Mouse (Mus musculus): ENCODE measurements at regions not wholly inside any gene's neighbourhood (a gene's known extent, or its start where the extent isn't known, plus 50 kb on each side); places are given as distances from the start of the nearest gene placed in this dataset.

DNA sequence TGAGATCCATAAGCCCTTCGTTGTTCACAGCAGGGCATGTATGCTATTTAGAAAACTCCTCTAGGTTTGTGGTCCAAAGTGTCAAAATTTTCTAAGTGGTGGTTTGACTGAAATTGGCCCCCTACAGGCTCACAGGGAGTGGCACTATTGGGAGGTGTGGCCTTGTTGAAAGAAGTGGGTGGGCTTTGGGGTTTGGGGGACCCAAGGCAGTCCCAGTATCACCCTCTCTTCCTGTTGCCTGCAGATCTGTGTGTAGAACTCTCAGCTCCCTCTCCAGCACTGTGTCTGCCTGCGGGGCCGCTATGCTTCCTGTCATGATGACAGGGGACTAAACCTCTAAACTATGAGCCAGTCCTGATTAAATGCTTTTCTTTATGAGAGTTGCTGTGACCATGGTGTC, 144.1 kb upstream of the Serp2 start:
- Histone ChIP-seq H3K4me3 (ENCODE audit: low read length) (no peak overlapping the region), H3K4me1 (ENCODE audit: control insufficient read depth, insufficient read depth, low read length) (peaks cover 33% of the 10 kb centered on the region), H3K4me2 (ENCODE audit: low read depth, low read length) (no peak overlapping the region), H3K9me3 (replicated peaks; ENCODE audit: control insufficient read depth, low read length) (no peaks in the 10 kb centered on the region), H3K27me3 (ENCODE audit: control insufficient read depth, insufficient read depth, low read length) (no peaks in the 10 kb centered on the region), H3K9ac (ENCODE audit: low read length) (no peak overlapping the region), H3K27ac (ENCODE audit: low read length) (peak overlapping the region; percentile 81), H3K36me3 (ENCODE audit: control insufficient read depth, insufficient read depth) (no peaks in the 10 kb centered on the region)
- peak; percentile 52 for ATAC-seq (replicated peaks; ENCODE audit: extremely low read depth, insufficient read depth, low FRiP score)
- 47% methylated on average over 3 of the region's 3 CpGs for WGBS

DNA sequence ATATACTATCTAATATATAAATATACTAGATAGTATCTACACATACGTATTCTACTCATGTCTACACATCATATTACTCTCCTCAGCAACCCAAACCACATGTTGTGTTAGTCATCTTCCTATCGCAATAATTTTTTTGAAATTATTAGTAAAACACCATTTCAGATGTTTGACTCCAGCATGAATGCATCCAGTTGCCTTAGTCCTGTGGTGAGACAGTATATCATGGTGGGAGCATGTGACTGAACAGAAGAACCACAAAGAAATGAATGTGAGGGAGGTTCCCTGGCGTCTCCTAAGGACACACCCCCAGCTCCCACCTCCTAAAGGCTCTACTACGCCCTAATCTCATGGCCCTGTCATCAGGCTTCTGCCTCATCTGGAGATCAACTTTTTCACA, 143.5 kb upstream of the Serp2 start:
- WGBS: 80% methylated on average over 4 of the region's 4 CpGs
- ATAC-seq (replicated peaks; ENCODE audit: extremely low read depth, insufficient read depth, low FRiP score): no peak
- H3K27ac ChIP-seq (ENCODE audit: low read length): no peak overlapping the region
- H3K4me1 ChIP-seq (ENCODE audit: control insufficient read depth, insufficient read depth, low read length): peaks cover 36% of the 10 kb centered on the region
- no peak overlapping the region for H3K9ac ChIP-seq (ENCODE audit: low read length)
- no peaks in the 10 kb centered on the region for H3K36me3 ChIP-seq (ENCODE audit: control insufficient read depth, insufficient read depth)
- no peaks in the 10 kb centered on the region for H3K27me3 ChIP-seq (ENCODE audit: control insufficient read depth, insufficient read depth, low read length)
- H3K4me3 ChIP-seq (ENCODE audit: low read length): no peak overlapping the region
- no peak overlapping the region for H3K4me2 ChIP-seq (ENCODE audit: low read depth, low read length)
- H3K9me3 ChIP-seq (replicated peaks; ENCODE audit: control insufficient read depth, low read length): no peaks in the 10 kb centered on the region

DNA sequence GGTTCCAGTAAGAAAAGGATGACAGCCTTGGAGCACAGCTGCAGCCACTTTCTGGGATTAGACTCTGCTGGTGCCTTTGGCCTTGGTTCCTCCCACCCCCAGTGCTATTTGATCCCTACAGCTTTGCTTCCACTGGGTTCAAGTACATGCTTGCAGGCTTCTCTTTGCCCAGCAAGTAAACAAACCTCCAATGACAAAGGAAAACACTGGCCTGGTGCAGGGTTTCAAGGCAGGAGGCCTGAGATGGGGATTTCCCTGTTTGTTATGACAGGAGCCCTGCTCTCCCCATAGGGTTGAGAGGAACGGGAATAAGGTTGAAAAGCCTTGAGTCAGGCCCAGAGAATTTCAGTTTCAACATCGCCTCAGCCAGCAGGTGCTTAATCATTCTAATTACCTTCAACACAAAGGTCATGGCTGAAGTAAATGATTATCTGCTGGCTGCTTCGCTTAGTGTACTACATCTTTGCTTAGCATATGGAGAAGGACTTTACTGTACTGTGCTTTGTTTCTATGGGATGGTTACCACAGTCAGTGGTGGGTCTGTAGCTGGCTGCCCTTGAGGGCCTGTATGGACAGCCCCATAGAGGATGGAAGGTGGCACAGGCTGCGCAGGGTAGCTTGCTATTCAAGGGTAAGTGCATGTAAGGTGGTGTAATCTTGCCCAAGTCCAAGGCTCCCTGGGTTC, 142.2 kb upstream of the Serp2 start:
- Histone ChIP-seq H3K27ac (ENCODE audit: low read length) (peak overlapping the region; percentile 41; the same call in 1 of the 2 replicates), H3K4me1 (ENCODE audit: control insufficient read depth, insufficient read depth, low read length) (peaks cover 39% of the 10 kb centered on the region), H3K27me3 (ENCODE audit: control insufficient read depth, insufficient read depth, low read length) (no peaks in the 10 kb centered on the region), H3K36me3 (ENCODE audit: control insufficient read depth, insufficient read depth) (no peaks in the 10 kb centered on the region), H3K4me3 (ENCODE audit: low read length) (no peak overlapping the region), H3K4me2 (ENCODE audit: low read depth, low read length) (no peak overlapping the region), H3K9ac (ENCODE audit: low read length) (no peak overlapping the region), H3K9me3 (replicated peaks; ENCODE audit: control insufficient read depth, low read length) (no peaks in the 10 kb centered on the region)
- no peak for ATAC-seq (replicated peaks; ENCODE audit: extremely low read depth, insufficient read depth, low FRiP score)
- WGBS: 61% methylated on average over 4 of the region's 4 CpGs

DNA sequence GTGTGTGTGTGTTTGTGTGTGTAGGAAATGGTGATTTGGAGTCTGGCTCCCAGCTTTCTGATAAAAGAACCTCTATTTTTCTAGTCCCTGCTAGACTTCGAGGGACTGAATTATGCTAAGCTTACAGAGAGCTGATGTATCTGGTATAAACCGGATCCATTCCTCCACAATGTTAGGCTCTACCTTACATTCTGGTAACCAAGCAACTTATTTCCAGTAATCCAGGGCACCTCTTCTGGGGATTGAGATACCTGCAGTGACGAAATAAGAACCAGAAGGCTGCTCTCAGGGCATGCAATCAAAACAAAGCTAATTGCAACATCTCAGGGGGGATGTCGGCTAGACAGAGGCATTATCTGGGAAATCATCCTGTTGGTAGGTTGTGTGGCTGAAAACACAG, 140.0 kb upstream of the Serp2 start:
- no peaks in the 10 kb centered on the region for H3K36me3 ChIP-seq (ENCODE audit: control insufficient read depth, insufficient read depth)
- no peak for ATAC-seq (replicated peaks; ENCODE audit: extremely low read depth, insufficient read depth, low FRiP score)
- no peaks in the 10 kb centered on the region for H3K27me3 ChIP-seq (ENCODE audit: control insufficient read depth, insufficient read depth, low read length)
- H3K4me2 ChIP-seq (ENCODE audit: low read depth, low read length): no peak overlapping the region
- no peak overlapping the region for H3K4me3 ChIP-seq (ENCODE audit: low read length)
- H3K9me3 ChIP-seq (replicated peaks; ENCODE audit: control insufficient read depth, low read length): no peaks in the 10 kb centered on the region
- H3K27ac ChIP-seq (ENCODE audit: low read length): no peak overlapping the region
- peaks cover 24% of the 10 kb centered on the region for H3K4me1 ChIP-seq (ENCODE audit: control insufficient read depth, insufficient read depth, low read length)
- 60% methylated on average over 4 of the region's 4 CpGs for WGBS
- H3K9ac ChIP-seq (ENCODE audit: low read length): no peak overlapping the region

DNA sequence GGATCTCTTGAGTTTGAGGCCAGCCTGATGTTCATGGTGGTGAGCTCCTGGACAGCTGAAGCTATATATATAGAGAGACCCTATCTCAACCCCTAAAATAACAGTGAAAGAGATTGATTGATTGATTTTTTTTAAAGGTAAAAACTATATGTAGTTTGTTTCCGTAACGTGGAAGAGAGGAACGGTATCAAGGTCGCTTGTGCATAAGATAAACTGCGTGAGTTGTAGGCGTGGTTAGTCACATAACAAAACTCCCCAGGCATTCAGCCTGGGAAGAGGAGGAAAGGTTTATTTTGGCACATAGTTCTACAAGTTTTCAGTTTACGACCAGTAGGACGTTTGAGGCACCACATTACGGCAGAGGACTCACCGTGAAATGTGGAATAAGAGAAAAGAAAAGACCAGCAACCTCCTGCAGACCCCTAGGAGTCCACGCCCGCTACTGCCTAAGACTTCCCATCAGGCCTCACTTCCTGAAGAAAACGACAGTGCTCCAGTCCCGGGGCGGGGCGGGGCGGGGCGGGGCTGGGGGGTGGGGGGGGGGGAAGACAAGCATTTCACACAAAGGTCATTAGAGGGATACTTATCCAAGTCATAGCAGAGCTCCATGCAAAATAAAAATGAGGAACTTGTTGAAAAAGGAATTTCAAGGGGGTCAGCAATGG, 139.1 kb upstream of the Serp2 start:
- no peak overlapping the region for H3K4me2 ChIP-seq (ENCODE audit: low read depth, low read length)
- H3K27ac ChIP-seq (ENCODE audit: low read length): no peak overlapping the region
- no peaks in the 10 kb centered on the region for H3K9me3 ChIP-seq (replicated peaks; ENCODE audit: control insufficient read depth, low read length)
- no peaks in the 10 kb centered on the region for H3K27me3 ChIP-seq (ENCODE audit: control insufficient read depth, insufficient read depth, low read length)
- peaks cover 16% of the 10 kb centered on the region for H3K4me1 ChIP-seq (ENCODE audit: control insufficient read depth, insufficient read depth, low read length)
- 30% methylated on average over 17 of the region's 18 CpGs for WGBS
- ATAC-seq (replicated peaks; ENCODE audit: extremely low read depth, insufficient read depth, low FRiP score): no peak
- H3K4me3 ChIP-seq (ENCODE audit: low read length): no peak overlapping the region
- no peak overlapping the region for H3K9ac ChIP-seq (ENCODE audit: low read length)
- H3K36me3 ChIP-seq (ENCODE audit: control insufficient read depth, insufficient read depth): no peaks in the 10 kb centered on the region

DNA sequence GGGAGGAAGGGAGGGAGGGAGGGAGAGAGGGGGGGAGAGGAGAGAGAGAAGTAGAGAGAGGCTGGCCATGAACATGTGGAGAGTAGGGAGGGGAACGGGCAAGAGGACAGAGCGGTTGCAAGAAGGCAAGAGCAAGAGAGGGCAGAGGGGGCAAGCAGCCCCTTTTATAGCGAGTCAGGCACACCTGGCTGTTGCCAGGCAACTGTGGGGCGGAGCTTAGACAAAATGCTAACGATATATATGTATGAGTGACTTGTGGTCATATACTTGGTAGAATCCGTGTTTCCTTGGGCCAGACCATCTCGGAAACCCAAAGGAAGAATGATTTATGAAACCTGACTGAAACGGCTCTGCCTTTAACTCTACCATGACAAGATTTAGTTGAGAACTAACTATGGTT, 138.2 kb upstream of the Serp2 start:
- Histone ChIP-seq H3K4me1 (ENCODE audit: control insufficient read depth, insufficient read depth, low read length) (peaks cover 10% of the 10 kb centered on the region), H3K27me3 (ENCODE audit: control insufficient read depth, insufficient read depth, low read length) (no peaks in the 10 kb centered on the region), H3K4me3 (ENCODE audit: low read length) (no peak overlapping the region), H3K9me3 (replicated peaks; ENCODE audit: control insufficient read depth, low read length) (no peaks in the 10 kb centered on the region), H3K9ac (ENCODE audit: low read length) (no peak overlapping the region), H3K27ac (ENCODE audit: low read length) (no peak overlapping the region), H3K36me3 (ENCODE audit: control insufficient read depth, insufficient read depth) (no peaks in the 10 kb centered on the region), H3K4me2 (ENCODE audit: low read depth, low read length) (no peak overlapping the region)
- no peak for ATAC-seq (replicated peaks; ENCODE audit: extremely low read depth, insufficient read depth, low FRiP score)
- WGBS: 83% methylated on average over 8 of the region's 8 CpGs

DNA sequence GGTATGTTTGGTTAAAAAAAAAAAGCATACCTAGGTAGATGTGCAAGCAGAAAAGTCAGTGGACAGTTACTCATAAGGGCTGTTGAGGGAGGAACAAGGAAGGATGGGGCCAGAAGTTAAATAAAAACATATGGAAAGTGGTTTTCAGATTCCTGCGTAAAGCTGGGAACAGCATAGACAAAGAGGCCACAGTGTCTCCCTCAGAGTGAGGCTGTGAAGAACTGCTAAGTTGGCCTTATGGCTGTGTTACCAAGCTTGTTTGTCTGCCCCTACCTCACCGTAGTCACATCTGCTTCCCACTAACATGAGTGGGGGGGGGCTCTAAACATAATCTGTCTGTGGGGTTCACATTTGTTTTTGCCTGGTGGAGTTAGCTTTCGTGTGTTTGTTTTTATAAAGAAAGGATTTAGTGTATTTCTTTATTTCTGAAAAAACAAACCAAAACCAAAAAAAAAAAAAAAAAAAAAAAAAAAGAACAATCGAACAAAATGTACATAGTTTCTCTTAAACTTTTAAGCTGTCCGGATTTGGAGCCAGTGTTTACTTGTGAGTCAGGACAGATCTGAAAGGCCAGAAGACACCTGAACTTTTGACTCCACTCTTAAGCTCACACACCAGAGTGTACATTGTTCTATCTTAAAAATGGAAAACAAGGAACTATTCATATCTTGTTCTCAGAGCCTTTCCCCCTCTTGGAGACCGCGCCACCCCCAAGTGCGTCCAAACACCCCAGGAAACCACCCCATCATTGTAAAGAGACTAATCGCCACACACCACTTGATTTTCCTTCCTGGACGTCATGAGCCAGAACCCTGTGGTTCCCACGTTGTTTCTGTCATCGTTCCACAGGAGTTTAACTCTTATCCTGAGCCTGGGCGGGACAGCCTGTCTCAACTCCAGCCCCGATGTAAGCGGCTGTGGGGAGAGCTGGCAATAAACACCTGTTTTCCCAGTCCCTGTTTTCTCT, 136.9 kb upstream of the Serp2 start:
- no peak overlapping the region for H3K4me2 ChIP-seq (ENCODE audit: low read depth, low read length)
- WGBS: 33% methylated on average over 15 of the region's 15 CpGs
- no peak overlapping the region for H3K9ac ChIP-seq (ENCODE audit: low read length)
- no peaks in the 10 kb centered on the region for H3K9me3 ChIP-seq (replicated peaks; ENCODE audit: control insufficient read depth, low read length)
- H3K27me3 ChIP-seq (ENCODE audit: control insufficient read depth, insufficient read depth, low read length): no peaks in the 10 kb centered on the region
- peak; percentile 63 for ATAC-seq (replicated peaks; ENCODE audit: extremely low read depth, insufficient read depth, low FRiP score)
- no peaks in the 10 kb centered on the region for H3K36me3 ChIP-seq (ENCODE audit: control insufficient read depth, insufficient read depth)
- peak overlapping the region; percentile 53 for H3K27ac ChIP-seq (ENCODE audit: low read length)
- no peak overlapping the region for H3K4me3 ChIP-seq (ENCODE audit: low read length)
- H3K4me1 ChIP-seq (ENCODE audit: control insufficient read depth, insufficient read depth, low read length): peaks cover 10% of the 10 kb centered on the region

DNA sequence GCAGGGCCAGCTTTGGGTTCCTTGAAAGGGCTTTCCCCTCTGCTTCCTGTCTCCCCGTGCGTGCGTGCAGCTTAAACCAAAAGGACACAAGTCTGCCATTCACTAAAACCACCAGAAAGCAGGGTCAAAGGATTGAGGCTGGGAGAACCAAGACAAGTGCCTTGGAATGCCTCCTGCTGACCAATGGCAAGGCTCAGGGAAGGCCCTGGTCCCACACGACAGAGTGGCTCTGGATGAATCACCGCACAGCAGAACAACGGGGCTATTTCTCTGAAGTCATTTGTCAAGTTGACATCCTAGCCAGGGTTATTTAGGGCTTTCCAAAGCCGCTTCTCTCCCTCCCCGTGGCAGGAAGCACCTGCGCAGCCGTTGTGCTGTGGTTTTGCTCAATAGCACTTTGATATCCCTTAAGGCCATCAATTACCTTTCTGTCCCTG, 131.3 kb upstream of the Serp2 start:
- H3K4me1 ChIP-seq (ENCODE audit: control insufficient read depth, insufficient read depth, low read length): peaks cover 16% of the 10 kb centered on the region

More for the DNA sequence above, 131.3 kb upstream of the Serp2 start:
- Histone ChIP-seq H3K27ac (ENCODE audit: low read length) (peak overlapping the region; percentile 0; the same call in 1 of the 2 replicates), H3K4me3 (ENCODE audit: low read length) (no peak overlapping the region), H3K4me2 (ENCODE audit: low read depth, low read length) (0 out of 2 replicates have a peak overlapping the region, but pooled peaks have one; percentile 0), H3K9ac (ENCODE audit: low read length) (no peak overlapping the region), H3K9me3 (replicated peaks; ENCODE audit: control insufficient read depth, low read length) (0 out of 2 replicates have a peak, but pooled peaks cover 2% of the 10 kb centered on the region), H3K27me3 (ENCODE audit: control insufficient read depth, insufficient read depth, low read length) (no peaks in the 10 kb centered on the region), H3K36me3 (ENCODE audit: control insufficient read depth, insufficient read depth) (no peaks in the 10 kb centered on the region)
- whole genome bisulfite sequencing: 25% methylated on average over 10 of the region's 10 CpGs
- ATAC-seq (replicated peaks; ENCODE audit: extremely low read depth, insufficient read depth, low FRiP score): peak; percentile 56

Data from heart, embryonic 16.5 days (tissue).